Mouse (Mus musculus) heart, embryonic 12.5 days (tissue): ENCODE results near the gene Sec1. TPM values are rescaled to one million over a fixed set of nuclear protein-coding genes. Genes with fewer than 3 reads are reported as not detected.

Source experiments
- ATAC-seq: fragments of 200-750 bp; cut with Nextera tagmentation; 2 replicates; pipeline ENCODE4 v1.8.0; 2017; ENCODE audit warnings: moderate TSS enrichment, moderate library complexity; ENCODE audit not compliant: insufficient number of reproducible peaks, low FRiP score
- H3K27ac ChIP-seq: fragments of 300-500 bp; sonication (generic); 2 replicates; pipeline ENCODE4 v1.5.1; 2016; ENCODE audit warnings: mild to moderate bottlenecking, moderate library complexity; ENCODE audit not compliant: poor library complexity, severe bottlenecking
- H3K27me3 ChIP-seq: fragments of 300-500 bp; sonication (generic); replicated peaks from 2 replicates; pipeline ENCODE4 v1.6.1; 2016; ENCODE audit warnings: mild to moderate bottlenecking, moderate library complexity
- H3K36me3 ChIP-seq: fragments of 300-500 bp; sonication (generic); 2 replicates; pipeline ENCODE4 v1.6.1; 2016; ENCODE audit warnings: mild to moderate bottlenecking, moderate library complexity
- H3K4me1 ChIP-seq: fragments of 300-500 bp; sonication (generic); replicated peaks from 2 replicates; pipeline ENCODE4 v1.6.1; 2016; ENCODE audit warnings: mild to moderate bottlenecking
- H3K4me2 ChIP-seq: fragments of 300-500 bp; sonication (generic); 2 replicates; pipeline ENCODE4 v1.6.1; 2016; ENCODE audit warnings: mild to moderate bottlenecking, moderate library complexity
- H3K4me3 ChIP-seq: fragments of 300-500 bp; sonication (generic); 2 replicates; pipeline ENCODE4 v1.5.1; 2016; ENCODE audit warnings: mild to moderate bottlenecking
- H3K9ac ChIP-seq: fragments of 300-500 bp; sonication (generic); 2 replicates; pipeline ENCODE4 v1.6.1; 2016; ENCODE audit warnings: mild to moderate bottlenecking, moderate library complexity
- H3K9me3 ChIP-seq: fragments of 300-500 bp; sonication (generic); replicated peaks from 2 replicates; pipeline ENCODE4 v1.6.1; 2016; ENCODE audit warnings: mild to moderate bottlenecking, moderate library complexity
- WGBS: fragments of 180-500 bp; shearing (Covaris S2); methylation state at CpG from one replicate; pipeline ENCODE4 v1.1.7; 2016; 5-methylcytosine and 5-hydroxymethylcytosine counted together
- polyA plus RNA-seq: library from polyadenylated mRNA; unstranded; fragments of >200 nt; fragmentation: Nextera tagmentation; extraction: Ambion mirVana; gene quantifications from 2 replicates; pipeline ENCODE4 v1.2.1, GENCODE M21; 2016

Gene Sec1
- polyA plus RNA-seq, 1 experiment from 2014 or later: 0.49 TPM

- peaks cover 61% of the 10 kb centered on the region for H3K4me1 ChIP-seq
- ATAC-seq: no peak
- WGBS: 35% methylated on average over 12 of the region's 12 CpGs
Measured at GRCm38 (mm10) chr7:45703521-45704033, 9.4 kb upstream of the Sec1 start.

DNA sequence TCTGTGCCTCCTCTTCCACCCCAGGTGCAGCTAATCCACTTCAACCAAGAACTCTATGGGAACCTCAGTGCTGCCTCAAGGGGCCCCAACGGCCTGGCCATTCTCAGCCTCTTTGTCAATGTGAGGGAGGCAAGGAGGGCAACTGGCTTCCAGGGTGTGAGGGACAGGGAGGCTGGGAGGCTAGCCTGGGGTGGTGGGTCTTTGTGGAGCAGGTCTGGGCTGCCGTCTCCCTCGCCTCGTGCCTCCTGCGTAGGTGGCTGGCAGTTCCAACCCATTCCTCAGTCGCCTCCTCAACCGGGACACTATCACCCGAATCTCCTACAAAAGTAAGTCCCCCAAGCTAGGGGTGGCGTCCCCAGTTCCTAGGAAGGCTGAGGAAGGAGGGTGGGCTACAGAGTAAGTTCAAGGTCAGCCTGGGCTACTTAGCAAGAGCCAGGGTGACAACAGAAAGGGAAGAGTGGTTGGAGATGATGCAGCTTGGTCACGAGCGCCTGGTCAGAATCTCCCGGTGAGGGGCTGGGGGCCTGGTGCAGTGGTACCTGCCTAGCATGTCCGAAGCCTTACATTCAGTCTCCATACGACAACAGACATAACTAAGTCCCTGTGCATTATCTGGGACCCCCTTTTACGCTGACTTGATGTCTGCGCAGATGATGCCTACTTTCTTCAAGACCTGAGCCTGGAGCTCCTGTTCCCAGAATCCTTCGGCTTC lies 8.8 kb upstream of the Sec1 start:
- peaks cover 34% of the 10 kb centered on the region for H3K27me3 ChIP-seq
- no peak overlapping the region for H3K27ac ChIP-seq
- H3K4me3 ChIP-seq: no peak overlapping the region
- 85% methylated on average over 17 of the region's 17 CpGs for WGBS
- no peak for ATAC-seq
- H3K9ac ChIP-seq: no peak overlapping the region
- H3K4me1 ChIP-seq: peaks cover 55% of the 10 kb centered on the region
- H3K4me2 ChIP-seq: peak overlapping the region; percentile 95; the same call in 1 of the 2 replicates
- no peaks in the 10 kb centered on the region for H3K36me3 ChIP-seq
- no peaks in the 10 kb centered on the region for H3K9me3 ChIP-seq

More at GRCm38 (mm10) chr7:45703521-45704033, 9.4 kb upstream of the Sec1 start:
- H3K4me3 ChIP-seq: peak overlapping the region; percentile 69
- peak overlapping the region; percentile 73 for H3K27ac ChIP-seq
- H3K36me3 ChIP-seq: no peaks in the 10 kb centered on the region
- peak overlapping the region; percentile 66; the same call in 1 of the 2 replicates for H3K9ac ChIP-seq
- peak overlapping the region; percentile 95 for H3K4me2 ChIP-seq
- H3K9me3 ChIP-seq: no peaks in the 10 kb centered on the region
- H3K27me3 ChIP-seq: peaks cover 28% of the 10 kb centered on the region

DNA sequence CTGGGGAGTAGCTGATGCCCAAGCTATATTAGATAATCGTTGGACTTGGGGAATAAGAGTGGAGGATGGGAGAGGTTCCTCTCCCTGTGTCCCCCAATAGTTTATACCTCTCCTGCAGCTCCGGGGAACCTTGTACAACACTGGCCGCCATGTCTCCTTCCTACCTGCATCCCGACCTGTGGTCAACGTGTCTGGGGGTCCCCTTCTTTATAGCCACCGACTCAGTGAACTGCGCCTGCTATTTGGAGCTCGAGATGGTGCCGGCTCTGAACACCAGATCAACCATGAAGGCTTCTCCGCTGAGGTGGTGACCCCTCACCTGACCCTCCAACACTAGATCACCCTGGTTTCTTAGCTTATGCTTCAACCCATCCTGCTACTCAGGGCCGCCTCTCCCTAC lies 8.1 kb upstream of the Sec1 start:
- H3K9me3 ChIP-seq: no peaks in the 10 kb centered on the region
- ATAC-seq: no peak
- no peak overlapping the region for H3K4me3 ChIP-seq
- 81% methylated on average over 11 of the region's 11 CpGs for WGBS
- no peak overlapping the region for H3K4me2 ChIP-seq
- H3K36me3 ChIP-seq: no peaks in the 10 kb centered on the region
- peaks cover 36% of the 10 kb centered on the region for H3K27me3 ChIP-seq
- no peak overlapping the region for H3K27ac ChIP-seq
- H3K9ac ChIP-seq: no peak overlapping the region
- H3K4me1 ChIP-seq: peaks cover 49% of the 10 kb centered on the region

DNA sequence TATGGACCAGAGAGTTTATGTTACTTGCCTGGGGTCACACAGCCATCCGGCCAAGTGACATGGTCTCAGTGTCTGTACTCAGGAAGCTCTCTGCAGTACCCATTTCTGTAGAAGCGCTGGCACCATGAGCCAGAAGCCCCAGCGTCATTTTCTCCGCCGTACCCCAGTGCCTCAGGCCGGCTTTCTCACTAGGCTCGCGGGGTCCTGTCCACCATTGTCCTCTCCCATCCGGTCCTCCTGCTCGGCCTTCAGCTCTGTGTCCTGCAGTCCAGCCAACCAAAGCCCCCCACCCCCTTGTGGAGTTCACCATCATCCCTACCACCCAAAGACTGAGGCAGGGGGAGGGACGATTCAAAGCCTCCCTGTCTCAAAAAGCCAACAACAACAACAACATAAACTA lies 7.4 kb upstream of the Sec1 start:
- H3K4me3 ChIP-seq: no peak overlapping the region
- H3K27ac ChIP-seq: no peak overlapping the region
- H3K27me3 ChIP-seq: peaks cover 36% of the 10 kb centered on the region
- no peak for ATAC-seq
- peak overlapping the region; percentile 68; the same call in 1 of the 2 replicates for H3K9ac ChIP-seq
- peaks cover 45% of the 10 kb centered on the region for H3K4me1 ChIP-seq
- no peaks in the 10 kb centered on the region for H3K9me3 ChIP-seq
- peak overlapping the region; percentile 79 for H3K4me2 ChIP-seq
- WGBS: 84% methylated on average over 11 of the region's 11 CpGs
- H3K36me3 ChIP-seq: no peaks in the 10 kb centered on the region

DNA sequence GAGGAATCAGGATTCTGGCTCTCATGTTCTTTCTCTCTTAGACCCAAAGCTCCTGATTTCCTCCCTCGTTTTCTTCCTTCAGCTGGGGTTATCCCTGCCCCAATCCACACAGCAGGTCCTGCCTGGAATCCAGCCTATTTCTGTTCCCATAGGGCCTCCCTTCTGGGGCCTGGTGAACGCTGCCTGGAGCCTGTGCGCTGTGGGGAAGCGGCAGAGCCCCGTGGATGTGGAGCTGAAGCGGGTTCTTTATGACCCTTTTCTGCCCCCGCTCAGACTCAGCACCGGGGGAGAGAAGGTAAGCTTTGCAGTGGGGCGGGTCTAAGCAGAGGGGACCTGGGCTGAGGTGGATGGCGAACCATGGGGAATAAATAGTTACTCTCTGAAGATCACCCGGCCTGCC lies 6.9 kb upstream of the Sec1 start:
- no peak for ATAC-seq
- WGBS: 35% methylated on average over 11 of the region's 11 CpGs

GRCm38 (mm10) chr7:45700301-45701015 lies 6.3 kb upstream of the Sec1 start:
- no peak for ATAC-seq
- Histone ChIP-seq H3K27ac (no peak overlapping the region), H3K4me2 (peak overlapping the region; percentile 79), H3K9ac (peak overlapping the region; percentile 64), H3K36me3 (no peaks in the 10 kb centered on the region), H3K4me1 (peaks cover 35% of the 10 kb centered on the region), H3K27me3 (peaks cover 36% of the 10 kb centered on the region), H3K9me3 (no peaks in the 10 kb centered on the region), H3K4me3 (peak overlapping the region; percentile 48)
- 1% methylated on average over 20 of the region's 20 CpGs for WGBS

More for the DNA sequence above, 6.9 kb upstream of the Sec1 start:
- peaks cover 36% of the 10 kb centered on the region for H3K27me3 ChIP-seq
- peak overlapping the region; percentile 68 for H3K9ac ChIP-seq
- H3K4me2 ChIP-seq: peak overlapping the region; percentile 79
- H3K27ac ChIP-seq: 0 out of 2 replicates have a peak overlapping the region, but pooled peaks have one; percentile 64
- H3K4me3 ChIP-seq: peak overlapping the region; percentile 48
- H3K9me3 ChIP-seq: no peaks in the 10 kb centered on the region
- no peaks in the 10 kb centered on the region for H3K36me3 ChIP-seq
- peaks cover 41% of the 10 kb centered on the region for H3K4me1 ChIP-seq

GRCm38 (mm10) chr7:45699523-45700141 lies 5.4 kb upstream of the Sec1 start, which contains the start of gene Car11:
TSS of gene Car11 (plus strand) at chr7:45699843.
- Histone ChIP-seq H3K36me3 (no peaks in the 10 kb centered on the region), H3K9me3 (no peaks in the 10 kb centered on the region), H3K27me3 (peaks cover 36% of the 10 kb centered on the region), H3K27ac (no peak within 1 kb of the TSS), H3K4me2 (peak within 1 kb of the TSS; percentile 79), H3K4me1 (peaks cover 32% of the 10 kb centered on the region), H3K4me3 (peak within 1 kb of the TSS; percentile 48), H3K9ac (peak within 1 kb of the TSS; percentile 64)
- ATAC-seq: no peak
- WGBS: 2% methylated on average over 36 of the region's 36 CpGs

DNA sequence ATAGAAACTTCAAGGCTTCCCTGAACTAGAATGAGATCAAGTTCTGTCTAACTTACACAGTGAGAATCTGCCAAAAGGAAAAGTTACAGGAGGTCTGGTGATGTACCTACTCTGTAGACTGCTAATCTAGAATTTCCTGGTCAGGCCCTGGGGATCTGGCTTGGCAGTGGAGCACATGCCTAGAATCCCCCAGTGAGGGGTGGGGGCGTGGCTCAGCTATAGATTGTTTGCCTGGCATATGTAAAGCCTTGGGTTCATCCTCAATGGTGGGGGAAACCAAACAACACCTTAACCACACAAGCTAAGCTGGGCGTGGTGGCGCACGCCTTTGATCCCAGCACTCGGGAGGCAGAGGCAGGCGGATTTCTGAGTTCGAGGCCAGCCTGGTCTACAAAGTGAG lies 3.7 kb upstream of the Sec1 start:
- Histone ChIP-seq H3K9ac (no peak overlapping the region), H3K4me2 (no peak overlapping the region), H3K27ac (no peak overlapping the region), H3K4me3 (no peak overlapping the region), H3K36me3 (no peaks in the 10 kb centered on the region), H3K27me3 (peaks cover 36% of the 10 kb centered on the region), H3K9me3 (no peaks in the 10 kb centered on the region), H3K4me1 (peaks cover 20% of the 10 kb centered on the region)
- ATAC-seq: no peak
- WGBS: 79% methylated on average over 7 of the region's 7 CpGs

DNA sequence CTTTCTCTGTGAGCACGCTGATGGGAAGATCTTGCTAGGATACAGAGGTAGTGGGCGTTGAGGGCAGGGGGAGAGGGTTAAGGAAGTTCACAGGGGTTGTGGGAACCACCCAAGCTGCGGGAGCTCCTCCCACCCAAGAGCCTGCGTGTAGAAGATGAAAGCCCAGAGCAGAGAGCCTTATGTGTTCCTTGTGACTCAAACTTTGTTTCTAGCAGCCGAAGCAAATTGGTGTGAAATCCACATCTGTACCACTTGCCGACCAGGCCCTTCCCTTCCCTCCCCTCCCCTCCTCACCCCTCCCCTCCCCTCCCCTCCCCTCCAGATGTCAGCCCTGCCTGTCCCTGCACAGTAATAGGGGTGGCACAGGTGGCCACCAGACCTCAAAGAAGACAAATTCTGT lies 896 bp upstream of the Sec1 start:
- Histone ChIP-seq H3K36me3 (no peaks in the 10 kb centered on the region), H3K9ac (no peak overlapping the region), H3K4me3 (no peak overlapping the region), H3K9me3 (no peaks in the 10 kb centered on the region), H3K27me3 (peaks cover 24% of the 10 kb centered on the region), H3K4me2 (no peak overlapping the region), H3K4me1 (peaks cover 16% of the 10 kb centered on the region), H3K27ac (no peak overlapping the region)
- no peak for ATAC-seq
- WGBS: 32% methylated on average over 6 of the region's 6 CpGs

DNA sequence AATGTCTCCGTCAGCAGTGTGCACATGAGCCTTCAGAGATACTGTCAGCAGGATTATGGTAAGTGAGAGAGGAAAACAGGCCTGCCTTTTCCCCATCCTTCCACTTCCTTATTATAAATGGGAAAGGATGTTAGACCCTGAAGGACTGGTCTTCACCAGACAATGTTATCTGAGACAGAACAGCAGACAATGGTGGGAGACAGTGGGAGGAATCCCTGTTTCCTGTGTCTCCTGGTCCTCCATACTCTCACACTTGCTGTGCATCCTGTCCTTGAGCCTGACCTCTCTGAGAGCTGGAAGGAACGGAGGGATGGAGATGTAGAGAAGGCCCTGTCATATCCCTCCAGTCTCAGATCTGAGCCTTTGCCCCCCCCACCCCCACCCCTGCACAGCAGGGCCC lies 1.8 kb downstream of the Sec1 start:
- H3K9me3 ChIP-seq: no peaks in the 10 kb centered on the region
- WGBS: 55% methylated on average over 2 of the region's 2 CpGs
- H3K4me2 ChIP-seq: no peak overlapping the region
- no peak overlapping the region for H3K9ac ChIP-seq
- no peak overlapping the region for H3K27ac ChIP-seq
- H3K36me3 ChIP-seq: no peaks in the 10 kb centered on the region
- H3K4me1 ChIP-seq: peaks cover 19% of the 10 kb centered on the region
- H3K4me3 ChIP-seq: no peak overlapping the region
- H3K27me3 ChIP-seq: no peaks in the 10 kb centered on the region
- ATAC-seq: no peak

GRCm38 (mm10) chr7:45689800-45690199 lies 4.4 kb downstream of the Sec1 start:
- Histone ChIP-seq H3K4me1 (peaks cover 19% of the 10 kb centered on the region), H3K36me3 (no peaks in the 10 kb centered on the region), H3K4me3 (no peak overlapping the region), H3K4me2 (no peak overlapping the region), H3K27ac (peak overlapping the region; percentile 58), H3K27me3 (0 out of 2 replicates have a peak, but pooled peaks cover 4% of the 10 kb centered on the region), H3K9me3 (no peaks in the 10 kb centered on the region), H3K9ac (no peak overlapping the region)
- ATAC-seq: no peak; the same call in 1 of the 2 replicates
- 17% methylated on average over 11 of the region's 11 CpGs for WGBS
